ENCODE assay signal across 31 mouse cellular contexts in genomic region chr6:113095547-113095946, GRCm38 (mm10).
"Had no signal": no experiment of that assay in that cellular context is flagged by ENCODE, and none has a peak within 500 bp of the region (broad histone marks: within the 10 kb centered on the region; RNA-seq: fewer than 3 reads in every experiment).

No protein-coding gene starts in this region.

- H3K9me3 ChIP-seq: heart, embryonic 10.5 days; heart, embryonic 12.5 days; heart, embryonic 13.5 days; heart, embryonic 15.5 days; hindbrain, embryonic 10.5 days; hindbrain, embryonic 12.5 days; hindbrain, embryonic 13.5 days; hindbrain, embryonic 15.5 days; intestine, embryonic 15.5 days; kidney, embryonic 15.5 days had no signal

- H3K9ac ChIP-seq: heart, embryonic 12.5 days; heart, embryonic 13.5 days; heart, embryonic 15.5 days; hindbrain, embryonic 12.5 days; hindbrain, embryonic 13.5 days; hindbrain, embryonic 14.5 days; hindbrain, embryonic 15.5 days; intestine, embryonic 15.5 days; kidney, embryonic 15.5 days had no signal

- H3K27me3 ChIP-seq: heart, embryonic 12.5 days; heart, embryonic 13.5 days; heart, embryonic 15.5 days; hindbrain, embryonic 12.5 days; hindbrain, embryonic 13.5 days; hindbrain, embryonic 15.5 days; intestine, embryonic 15.5 days; kidney, embryonic 15.5 days had no signal

- H3K4me1 ChIP-seq: hindbrain, embryonic 10.5 days had no signal

- H3K36me3 ChIP-seq: heart, embryonic 15.5 days; hindbrain, embryonic 12.5 days; hindbrain, embryonic 13.5 days; hindbrain, embryonic 15.5 days; intestine, embryonic 15.5 days; kidney, embryonic 15.5 days had no signal

- H3K27ac ChIP-seq: heart, embryonic 10.5 days; heart, embryonic 13.5 days; heart, embryonic 15.5 days; hindbrain, embryonic 10.5 days; hindbrain, embryonic 12.5 days; hindbrain, embryonic 13.5 days; hindbrain, embryonic 14.5 days; hindbrain, embryonic 15.5 days; hindbrain, postnatal 0 days; intestine, embryonic 15.5 days; kidney, embryonic 15.5 days; kidney, postnatal 0 days; layer of hippocampus, adult 2 months had no signal

- H3K4me3 ChIP-seq: heart, embryonic 10.5 days; heart, embryonic 12.5 days; heart, embryonic 13.5 days; heart, embryonic 15.5 days; hindbrain, embryonic 10.5 days; hindbrain, embryonic 12.5 days; hindbrain, embryonic 13.5 days; hindbrain, embryonic 15.5 days; intestine, embryonic 15.5 days; kidney, embryonic 15.5 days; layer of hippocampus, adult 2 months had no signal

- DNase-seq: heart, postnatal 10 days; heart, postnatal 14 days; heart, postnatal 36 days; heart, postnatal 4 days; kidney, adult 11 months; kidney, adult 18-20 months; kidney, adult 2 months; kidney, adult 8-10 months; kidney, adult 9 months; kidney, postnatal 10 days; kidney, postnatal 14 days; kidney, postnatal 25 days; kidney, postnatal 36 days; kidney, postnatal 4 days; layer of hippocampus, adult 9-11 months; layer of hippocampus, postnatal 36 days had no signal

- H3K4me2 ChIP-seq: heart, embryonic 11.5 days; heart, embryonic 12.5 days; heart, embryonic 13.5 days; heart, embryonic 15.5 days; hindbrain, embryonic 12.5 days; hindbrain, embryonic 13.5 days; hindbrain, embryonic 14.5 days; hindbrain, embryonic 15.5 days; intestine, embryonic 15.5 days; kidney, embryonic 15.5 days had no signal
